Mouse (Mus musculus) lung, embryonic 15.5 days (tissue): ENCODE results near the gene Fam131a. TPM values are rescaled to one million over a fixed set of nuclear protein-coding genes. Genes with fewer than 3 reads are reported as not detected.

Experiments
- ATAC-seq: fragments of 200-750 bp; cut with Nextera tagmentation; 2 replicates; pipeline ENCODE4 v1.8.0; 2017; ENCODE audit warnings: moderate number of reproducible peaks, borderline replicate concordance; ENCODE audit not compliant: low FRiP score, low TSS enrichment; ENCODE audit errors: extremely low read depth
- H3K27ac ChIP-seq: fragments of 300-500 bp; sonication (generic); 2 replicates; pipeline ENCODE4 v1.5.1; 2015; ENCODE audit warnings: moderate library complexity, mild to moderate bottlenecking, inconsistent platforms
- H3K27me3 ChIP-seq: fragments of 300-500 bp; sonication (generic); 2 replicates; pipeline ENCODE4 v1.6.1; 2015; ENCODE audit warnings: inconsistent platforms
- H3K36me3 ChIP-seq: fragments of 300-500 bp; sonication (generic); 2 replicates; pipeline ENCODE4 v1.6.1; 2015; ENCODE audit warnings: inconsistent platforms
- H3K4me1 ChIP-seq: fragments of 300-500 bp; sonication (generic); 2 replicates; pipeline ENCODE4 v1.6.1; 2015; ENCODE audit warnings: inconsistent platforms
- H3K4me2 ChIP-seq: fragments of 300-500 bp; sonication (generic); 2 replicates; pipeline ENCODE4 v1.6.1; 2015; ENCODE audit warnings: inconsistent platforms, mild to moderate bottlenecking, moderate library complexity
- H3K4me3 ChIP-seq: fragments of 300-500 bp; sonication (generic); 2 replicates; pipeline ENCODE4 v1.5.1; 2015; ENCODE audit warnings: mild to moderate bottlenecking, inconsistent platforms
- H3K9ac ChIP-seq: fragments of 300-500 bp; sonication (generic); 2 replicates; pipeline ENCODE4 v1.6.1; 2015; ENCODE audit warnings: inconsistent platforms
- H3K9me3 ChIP-seq: fragments of 300-500 bp; sonication (generic); 2 replicates; pipeline ENCODE4 v1.6.1; 2016; ENCODE audit warnings: inconsistent platforms
- WGBS: fragments of 180-500 bp; shearing (Covaris S2); methylation state at CpG from one replicate; pipeline ENCODE4 v1.1.7; 2015; 5-methylcytosine and 5-hydroxymethylcytosine counted together
- polyA plus RNA-seq: library from polyadenylated mRNA; unstranded; fragments of >200 nt; fragmentation: Nextera tagmentation; extraction: Ambion mirVana; gene quantifications from 2 replicates; pipeline ENCODE4 v1.2.1, GENCODE M21; 2015

The Fam131a gene
- polyA plus RNA-seq, 1 experiment from 2014 or later = 6.3 TPM

DNA sequence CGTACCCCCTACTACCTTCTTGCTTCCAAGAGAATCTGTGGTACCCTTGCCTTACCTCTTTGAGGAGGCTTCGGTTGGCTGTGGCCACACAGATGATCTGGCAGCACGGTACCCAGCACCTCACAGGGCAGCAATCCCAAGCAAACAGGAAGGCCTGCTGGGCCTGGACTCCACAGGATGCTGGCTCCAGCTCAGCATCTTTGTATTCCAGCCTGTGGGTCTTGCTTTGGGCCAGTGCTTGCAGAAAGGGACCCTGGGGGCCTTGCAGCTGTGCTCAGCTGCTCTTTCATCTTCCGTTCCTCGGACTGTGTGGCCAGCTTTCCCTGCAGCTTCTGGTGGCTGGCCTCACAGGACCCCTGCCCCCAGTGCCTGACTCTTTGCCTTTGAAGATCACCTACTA is 7.0 kb downstream of the Fam131a start:
- H3K4me1 ChIP-seq = peaks cover 30% of the 10 kb centered on the region
- no peak overlapping the region for H3K4me3 ChIP-seq
- no peaks in the 10 kb centered on the region for H3K27me3 ChIP-seq
- H3K9me3 ChIP-seq = no peaks in the 10 kb centered on the region
- H3K4me2 ChIP-seq = no peak overlapping the region
- H3K27ac ChIP-seq = no peak overlapping the region
- WGBS = 60% methylated on average over 5 of the region's 5 CpGs
- H3K9ac ChIP-seq = no peak overlapping the region
- no peak for ATAC-seq
- no peaks in the 10 kb centered on the region for H3K36me3 ChIP-seq

DNA sequence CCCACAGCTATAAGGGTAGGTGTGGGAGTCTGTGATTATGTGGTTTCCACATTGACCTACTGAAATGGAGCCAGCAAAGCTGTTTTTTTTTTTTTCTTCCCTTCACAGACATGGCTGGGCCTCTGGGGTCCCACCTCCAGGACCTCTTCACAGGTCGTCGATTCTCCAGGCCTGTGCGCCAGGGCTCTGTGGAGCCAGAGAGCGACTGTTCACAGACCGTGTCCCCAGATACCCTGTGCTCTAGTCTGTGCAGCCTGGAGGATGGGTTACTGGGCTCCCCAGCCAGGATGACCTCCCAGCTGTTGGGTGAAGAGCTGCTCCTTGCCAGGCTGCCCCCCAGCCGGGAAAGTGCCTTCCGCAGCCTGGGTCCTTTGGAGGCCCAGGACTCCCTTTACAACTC is 8.3 kb downstream of the Fam131a start:
- no peak overlapping the region for H3K4me3 ChIP-seq
- H3K27ac ChIP-seq = no peak overlapping the region
- no peaks in the 10 kb centered on the region for H3K27me3 ChIP-seq
- WGBS = 55% methylated on average over 7 of the region's 7 CpGs
- peaks cover 17% of the 10 kb centered on the region for H3K4me1 ChIP-seq
- no peaks in the 10 kb centered on the region for H3K36me3 ChIP-seq
- no peak for ATAC-seq
- H3K4me2 ChIP-seq = no peak overlapping the region
- H3K9me3 ChIP-seq = no peaks in the 10 kb centered on the region
- H3K9ac ChIP-seq = no peak overlapping the region

DNA sequence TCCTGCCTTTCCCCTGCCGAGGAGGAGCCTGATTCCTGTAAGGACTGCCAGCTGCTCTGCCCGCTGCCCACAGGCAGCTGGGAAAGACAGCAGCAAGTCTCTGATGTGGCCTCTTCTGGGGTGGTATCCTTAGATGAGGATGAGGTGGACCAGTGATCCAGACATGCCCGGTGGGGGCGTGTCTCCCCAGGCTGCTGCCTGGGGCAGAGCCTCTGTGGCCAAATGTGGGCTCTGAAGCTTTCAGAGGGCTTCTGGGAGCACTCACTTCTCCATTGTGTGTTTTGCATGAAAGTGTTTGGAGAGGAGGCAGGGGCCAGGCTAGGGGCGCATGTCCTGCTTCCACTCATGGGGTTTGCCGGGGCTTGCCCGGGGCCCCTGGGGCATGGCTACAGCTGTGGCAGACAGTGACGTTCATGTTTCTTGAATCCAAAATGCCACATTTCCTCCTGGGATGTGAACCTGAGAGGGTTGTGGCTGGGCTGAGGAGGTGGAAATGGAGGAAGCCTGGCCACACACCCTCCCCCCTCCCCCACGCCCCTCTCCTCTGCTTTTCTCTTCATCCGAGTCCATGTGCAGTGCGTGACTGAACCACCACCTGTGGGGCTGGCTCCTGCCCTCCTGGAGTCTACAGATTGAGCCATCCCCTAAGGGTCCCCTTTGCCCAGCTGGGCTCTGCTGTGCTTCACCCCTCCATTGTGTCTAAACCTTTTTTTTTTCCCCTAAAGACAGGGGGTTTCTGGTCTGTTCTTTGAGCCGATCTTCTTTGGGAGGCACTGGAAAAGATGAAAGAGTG is 8.9 kb downstream of the Fam131a start:
- Histone ChIP-seq H3K9ac (no peak overlapping the region), H3K9me3 (no peaks in the 10 kb centered on the region), H3K4me1 (peaks cover 16% of the 10 kb centered on the region), H3K27ac (no peak overlapping the region), H3K4me2 (0 out of 2 replicates have a peak overlapping the region, but pooled peaks have one; percentile 7), H3K4me3 (no peak overlapping the region), H3K27me3 (no peaks in the 10 kb centered on the region), H3K36me3 (no peaks in the 10 kb centered on the region)
- 30% methylated on average over 10 of the region's 12 CpGs for WGBS
- ATAC-seq = peak; percentile 13; the same call in 1 of the 2 replicates

DNA sequence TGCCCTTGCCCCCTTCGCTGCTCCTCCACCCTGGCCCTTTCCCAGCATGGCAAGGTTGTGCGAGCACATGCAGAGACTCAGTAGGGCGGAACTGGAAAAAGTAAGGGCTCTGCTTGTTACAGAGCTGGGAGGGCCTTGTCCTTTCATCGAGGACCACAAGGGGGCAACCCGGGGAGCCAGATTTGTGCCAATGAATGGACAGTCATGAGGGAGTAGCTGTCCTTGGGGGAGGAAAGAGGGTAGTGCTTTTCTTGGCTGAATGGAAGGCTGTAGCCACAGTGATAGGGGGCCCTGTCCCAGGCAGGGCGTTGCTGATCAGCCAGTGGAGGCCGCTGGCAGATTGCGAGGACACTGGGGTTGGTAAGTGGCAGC is 9.5 kb downstream of the Fam131a start:
- H3K27ac ChIP-seq = no peak overlapping the region
- peak; percentile 56; the same call in 1 of the 2 replicates for ATAC-seq
- H3K36me3 ChIP-seq = no peaks in the 10 kb centered on the region
- no peaks in the 10 kb centered on the region for H3K9me3 ChIP-seq
- no peaks in the 10 kb centered on the region for H3K27me3 ChIP-seq
- no peak overlapping the region for H3K4me3 ChIP-seq
- no peak overlapping the region for H3K9ac ChIP-seq
- WGBS = 10% methylated on average over 8 of the region's 8 CpGs
- peaks cover 16% of the 10 kb centered on the region for H3K4me1 ChIP-seq
- 0 out of 2 replicates have a peak overlapping the region, but pooled peaks have one; percentile 3 for H3K4me2 ChIP-seq

DNA sequence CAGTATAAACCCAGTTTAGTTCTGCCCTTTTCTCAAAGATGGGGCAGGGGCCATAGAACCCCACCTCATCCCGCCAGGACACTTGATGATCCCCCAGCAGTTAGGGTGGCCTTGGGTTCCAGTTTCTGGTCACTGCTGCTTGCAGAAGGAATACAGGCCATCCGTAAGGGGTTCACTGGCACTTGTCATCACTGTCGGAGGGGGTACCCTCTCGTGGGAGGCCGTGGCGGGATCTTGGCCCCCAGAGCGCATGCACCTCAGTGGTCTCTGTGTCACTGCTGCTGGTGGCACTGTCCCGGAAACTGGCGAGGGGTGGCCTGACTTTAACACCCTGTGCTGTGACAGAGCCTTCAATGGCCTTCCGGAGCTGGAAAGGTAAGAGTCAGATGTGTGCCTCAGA is 10.0 kb downstream of the Fam131a start:
- no peak overlapping the region for H3K9ac ChIP-seq
- H3K4me3 ChIP-seq = no peak overlapping the region
- peaks cover 16% of the 10 kb centered on the region for H3K4me1 ChIP-seq
- ATAC-seq = no peak
- no peaks in the 10 kb centered on the region for H3K27me3 ChIP-seq
- 87% methylated on average over 10 of the region's 10 CpGs for WGBS
- H3K9me3 ChIP-seq = no peaks in the 10 kb centered on the region
- no peak overlapping the region for H3K27ac ChIP-seq
- H3K4me2 ChIP-seq = no peak overlapping the region
- H3K36me3 ChIP-seq = no peaks in the 10 kb centered on the region; the same call in 1 of the 2 replicates

DNA sequence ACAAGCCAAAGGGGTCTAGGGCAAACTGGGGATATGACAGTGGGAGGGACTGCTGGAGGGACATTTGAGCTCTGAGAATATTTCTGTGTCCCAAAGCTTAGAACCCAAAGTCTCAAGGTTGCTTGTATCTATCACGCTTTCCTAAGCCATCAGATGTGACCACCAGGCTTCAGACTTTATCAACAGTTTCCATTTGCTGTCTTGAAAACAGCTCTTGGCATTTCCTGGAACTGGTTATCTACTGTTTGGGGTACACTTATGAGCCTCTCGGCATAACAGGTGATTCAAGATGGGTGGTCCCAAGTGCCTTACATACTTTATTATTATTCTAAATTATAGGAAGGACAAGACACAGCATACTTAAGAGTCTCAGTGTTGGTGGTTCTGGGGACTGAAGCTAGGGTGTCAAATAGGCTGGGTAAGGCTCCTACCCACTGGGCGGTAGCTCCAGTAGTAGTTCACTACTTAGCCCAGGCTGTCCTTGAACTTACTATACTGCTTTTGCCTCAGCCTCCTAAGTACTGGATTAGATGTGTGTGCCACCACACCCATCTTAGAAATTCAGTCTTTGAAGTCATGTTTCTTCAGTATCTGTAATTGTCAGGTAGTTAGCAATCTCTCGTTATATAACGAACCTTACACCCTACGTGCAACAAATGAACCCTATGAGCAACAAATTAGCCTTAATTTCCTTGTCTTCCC is 10.8 kb downstream of the Fam131a start:
- ATAC-seq = no peak
- H3K4me3 ChIP-seq = no peak overlapping the region
- 86% methylated on average over 6 of the region's 6 CpGs for WGBS
- H3K9ac ChIP-seq = no peak overlapping the region
- H3K27ac ChIP-seq = no peak overlapping the region
- no peak overlapping the region for H3K4me2 ChIP-seq
- no peaks in the 10 kb centered on the region for H3K9me3 ChIP-seq
- no peaks in the 10 kb centered on the region for H3K27me3 ChIP-seq
- peaks cover 16% of the 10 kb centered on the region for H3K4me1 ChIP-seq
- H3K36me3 ChIP-seq = no peaks in the 10 kb centered on the region; the same call in 1 of the 2 replicates

DNA sequence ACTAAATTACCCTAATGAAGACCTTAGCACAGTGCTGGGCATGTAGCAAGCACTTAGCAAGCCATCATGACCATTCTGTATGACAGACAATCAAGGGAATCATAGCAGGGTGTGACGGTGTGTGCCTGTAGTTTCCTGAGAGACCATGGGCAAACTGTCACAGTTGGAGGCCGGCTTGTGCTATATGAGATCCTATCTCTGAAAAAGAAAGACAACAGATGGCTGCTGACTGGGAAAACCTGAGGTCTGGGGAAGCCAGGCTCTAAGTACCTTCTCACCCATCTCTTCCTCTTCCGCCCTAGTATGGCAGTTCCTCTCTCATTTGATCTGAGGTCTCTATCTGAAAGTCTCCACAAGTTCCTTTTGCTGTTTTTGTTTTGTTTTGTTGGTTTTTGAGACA is 12.7 kb downstream of the Fam131a start:
- H3K9ac ChIP-seq = no peak overlapping the region
- H3K4me3 ChIP-seq = no peak overlapping the region
- H3K9me3 ChIP-seq = no peaks in the 10 kb centered on the region
- peaks cover 16% of the 10 kb centered on the region for H3K4me1 ChIP-seq
- ATAC-seq = no peak
- peaks cover 3% of the 10 kb centered on the region; the same call in 1 of the 2 replicates for H3K36me3 ChIP-seq
- H3K27ac ChIP-seq = no peak overlapping the region
- WGBS = 87% methylated on average over 3 of the region's 3 CpGs
- H3K4me2 ChIP-seq = no peak overlapping the region
- no peaks in the 10 kb centered on the region for H3K27me3 ChIP-seq

DNA sequence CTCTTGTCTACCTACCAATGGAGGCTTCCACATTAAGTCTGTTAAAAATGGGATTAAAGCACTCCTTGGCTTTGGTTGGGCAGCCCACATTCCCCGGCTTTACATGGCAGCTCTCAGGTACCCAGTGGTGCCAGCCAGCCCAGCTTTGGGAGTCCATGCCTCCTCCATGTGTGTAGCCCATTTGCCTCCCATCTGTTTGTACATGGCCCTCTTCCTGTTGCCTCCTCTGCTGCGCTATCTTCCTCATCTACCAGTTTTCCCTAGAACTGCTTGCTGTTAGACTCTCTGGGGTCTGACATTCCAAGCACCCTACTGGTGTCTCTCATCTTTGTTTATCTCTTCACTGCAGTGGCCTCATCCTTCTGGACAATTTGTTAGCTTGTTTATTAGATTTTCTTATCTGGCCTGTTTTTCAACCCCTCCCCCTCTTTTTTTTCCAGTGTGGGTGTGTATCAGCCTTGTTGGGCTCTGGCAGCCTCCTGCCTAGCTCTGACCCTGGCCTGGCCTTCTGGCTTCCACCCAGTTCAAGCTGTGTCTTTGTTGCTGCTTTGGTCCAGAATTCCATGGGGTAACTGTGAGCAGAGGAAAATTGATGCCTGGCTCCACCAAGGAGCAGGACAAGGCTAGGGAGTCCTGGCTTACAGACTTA is 13.5 kb downstream of the Fam131a start:
- Histone ChIP-seq H3K9me3 (no peaks in the 10 kb centered on the region), H3K36me3 (peaks cover 3% of the 10 kb centered on the region; the same call in 1 of the 2 replicates), H3K4me2 (no peak overlapping the region), H3K27me3 (no peaks in the 10 kb centered on the region), H3K9ac (no peak overlapping the region), H3K4me3 (no peak overlapping the region), H3K27ac (no peak overlapping the region), H3K4me1 (peaks cover 12% of the 10 kb centered on the region)
- 84% methylated on average over 2 of the region's 2 CpGs for WGBS
- ATAC-seq = no peak

DNA sequence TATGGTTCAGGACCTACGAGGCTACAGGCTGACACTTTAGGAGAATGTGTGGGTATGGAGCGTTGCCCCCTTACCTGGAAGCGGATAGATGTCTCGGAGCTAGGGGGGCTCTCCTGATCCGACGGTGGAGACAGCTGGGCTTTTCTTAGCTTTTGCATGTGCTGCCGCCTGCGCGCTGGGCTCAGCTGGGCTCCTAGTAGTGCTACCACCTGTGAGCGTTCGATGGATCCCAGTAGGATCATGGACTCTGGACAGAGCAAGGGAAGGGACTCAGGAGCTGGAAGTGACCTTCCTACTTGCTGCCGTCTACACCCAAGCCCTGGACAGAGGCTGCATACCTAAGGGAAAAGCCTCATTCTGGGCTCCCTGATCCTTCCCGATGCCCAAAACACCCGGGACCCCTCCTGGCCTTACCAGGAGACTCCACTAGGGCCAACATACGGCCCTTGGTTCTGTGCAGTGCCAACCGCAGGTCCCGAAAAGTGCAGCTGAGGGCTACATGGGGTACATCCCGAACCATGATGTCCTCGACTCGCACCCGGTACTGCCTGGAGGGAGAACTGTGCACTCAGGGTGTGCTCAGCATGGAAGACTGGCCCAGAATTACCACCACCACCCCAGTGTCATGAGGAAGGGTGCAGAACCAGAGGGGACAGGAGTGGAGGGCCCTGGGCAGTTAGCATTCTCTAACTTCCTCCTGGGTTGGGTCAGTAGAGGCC is 15.3 kb downstream of the Fam131a start:
- 92% methylated on average over 21 of the region's 21 CpGs for WGBS
- no peak for ATAC-seq

DNA sequence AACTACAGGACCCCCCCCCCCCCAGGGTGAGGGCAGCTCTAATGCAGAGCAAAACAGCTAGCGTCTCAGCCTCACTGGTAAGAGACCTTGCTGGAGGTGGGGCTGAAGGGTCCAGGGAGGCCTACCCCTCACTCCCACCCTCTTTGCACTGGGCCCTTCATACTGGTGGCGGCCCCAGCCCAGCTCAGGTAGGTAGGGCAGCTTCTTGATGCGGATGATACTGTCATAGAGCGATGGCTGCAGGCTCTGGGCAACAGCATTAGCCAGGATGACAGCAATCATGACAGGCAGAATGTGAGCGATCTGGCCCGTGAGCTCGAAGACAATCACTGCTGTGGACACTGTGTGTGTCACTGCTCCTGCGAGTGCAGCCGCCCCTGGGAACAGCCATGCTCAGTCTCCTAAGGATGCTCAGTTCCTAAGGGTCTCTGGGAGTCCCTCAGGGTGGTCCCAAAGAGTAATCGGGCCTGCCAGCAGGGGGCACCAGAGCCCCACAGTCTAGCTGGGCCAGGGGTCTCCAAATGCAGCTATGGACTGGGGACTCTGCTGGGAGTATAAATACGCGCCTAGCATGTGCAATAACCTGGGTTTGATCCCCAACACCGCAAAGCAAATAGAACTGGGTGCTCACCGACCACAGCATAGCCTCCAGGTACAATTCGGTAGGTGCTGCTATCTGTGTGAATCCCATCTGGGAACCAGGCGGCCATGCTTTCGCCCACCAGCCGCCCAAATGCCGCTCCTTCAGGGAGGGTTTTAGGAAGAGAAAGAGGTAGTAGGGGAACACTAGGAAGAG is 16.1 kb downstream of the Fam131a start:
- H3K9me3 ChIP-seq = no peaks in the 10 kb centered on the region
- H3K4me3 ChIP-seq = no peak overlapping the region
- no peak overlapping the region for H3K27ac ChIP-seq
- no peak overlapping the region for H3K4me2 ChIP-seq
- WGBS = 73% methylated on average over 19 of the region's 19 CpGs
- no peak overlapping the region for H3K9ac ChIP-seq
- ATAC-seq = peak; percentile 29; the same call in 1 of the 2 replicates
- no peaks in the 10 kb centered on the region for H3K27me3 ChIP-seq
- no peaks in the 10 kb centered on the region for H3K4me1 ChIP-seq
- peaks cover 3% of the 10 kb centered on the region; the same call in 1 of the 2 replicates for H3K36me3 ChIP-seq

More for the DNA sequence above, 15.3 kb downstream of the Fam131a start:
- Histone ChIP-seq H3K9ac (no peak overlapping the region), H3K4me1 (no peaks in the 10 kb centered on the region), H3K27ac (no peak overlapping the region), H3K4me2 (no peak overlapping the region), H3K36me3 (peaks cover 3% of the 10 kb centered on the region; the same call in 1 of the 2 replicates), H3K27me3 (no peaks in the 10 kb centered on the region), H3K9me3 (no peaks in the 10 kb centered on the region), H3K4me3 (no peak overlapping the region)

DNA sequence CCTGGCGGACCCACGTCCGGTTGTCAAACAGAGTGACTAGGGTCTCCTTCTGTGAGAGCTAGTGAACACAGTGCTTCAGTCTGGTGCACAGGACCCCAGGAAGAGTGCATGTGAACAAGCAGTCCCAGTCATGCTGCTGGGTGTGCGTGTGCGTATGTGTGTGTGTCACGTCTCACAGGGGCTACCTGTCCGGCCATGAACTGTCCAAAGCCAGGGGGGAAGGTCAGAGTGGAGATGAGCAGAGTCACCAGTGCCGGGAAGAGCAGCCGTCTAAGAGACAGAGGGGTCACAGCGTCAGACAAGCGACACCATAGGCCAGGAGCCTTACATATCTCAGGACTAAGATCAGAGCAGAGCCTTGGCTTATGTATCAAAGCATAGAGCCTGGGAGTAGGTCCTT is 17.3 kb downstream of the Fam131a start:
- 93% methylated on average over 11 of the region's 11 CpGs for WGBS

More for the DNA sequence above, 17.3 kb downstream of the Fam131a start:
- Histone ChIP-seq H3K27me3 (no peaks in the 10 kb centered on the region), H3K27ac (no peak overlapping the region), H3K36me3 (peaks cover 3% of the 10 kb centered on the region; the same call in 1 of the 2 replicates), H3K4me3 (no peak overlapping the region), H3K9ac (no peak overlapping the region), H3K4me1 (peaks cover 9% of the 10 kb centered on the region), H3K4me2 (no peak overlapping the region), H3K9me3 (no peaks in the 10 kb centered on the region)
- ATAC-seq = no peak
